Mouse (Mus musculus): Measurements from ENCODE around the gene Cfap43. TPM values are rescaled to one million over a fixed set of nuclear protein-coding genes. Genes with fewer than 3 reads are reported as not detected.

Gene Cfap43
- total RNA-seq, 2 experiments from 2014 or later, result not detected

GRCm38 (mm10) chr19:47914191-47914590 is 4.9 kb downstream of the Cfap43 start:
- no peak for DNase-seq

GRCm38 (mm10) chr19:47913344-47913743 is 5.7 kb downstream of the Cfap43 start:
- no peak for DNase-seq

GRCm38 (mm10) chr19:47910751-47911150 is 8.3 kb downstream of the Cfap43 start:
- DNase-seq, result no peak

- DNase-seq, result no peak
Observed at GRCm38 (mm10) chr19:47910117-47910618, 8.9 kb downstream of the Cfap43 start.

DNA sequence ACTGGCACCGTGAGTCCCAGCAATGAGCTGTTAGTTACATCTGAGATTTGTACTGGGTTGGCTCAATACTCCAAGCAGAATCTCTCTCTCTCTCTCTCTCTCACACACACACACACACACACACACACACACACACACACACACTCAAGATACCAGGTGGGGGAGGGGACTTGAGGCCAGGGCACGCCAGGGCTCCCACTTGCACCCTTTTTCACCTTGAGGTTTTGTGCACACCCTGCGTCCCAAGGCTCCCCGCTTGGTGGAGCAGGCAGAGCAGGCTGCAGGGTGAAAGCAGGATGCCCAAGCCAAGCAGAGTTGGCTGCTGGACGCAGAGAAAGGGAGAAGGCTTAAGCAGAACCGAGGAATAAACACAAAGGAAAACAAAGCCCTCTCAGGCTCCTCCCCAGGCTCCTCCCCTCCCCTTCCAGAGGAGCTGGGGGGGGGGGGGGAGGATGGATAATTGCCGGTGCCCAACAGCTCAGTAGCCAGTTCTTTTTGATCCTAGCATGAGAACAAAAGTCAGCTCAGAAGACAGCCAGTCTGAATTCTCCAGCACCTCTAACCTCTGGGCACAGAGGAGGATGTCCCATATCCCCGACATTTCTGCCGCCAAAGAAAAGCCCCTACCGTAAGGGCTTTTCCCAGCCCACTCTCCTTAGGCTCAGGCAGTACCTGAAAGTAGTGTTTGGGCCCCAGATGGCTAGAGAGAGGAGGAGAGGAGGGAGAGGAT is 9.5 kb downstream of the Cfap43 start:
- DNase-seq, result no peak

DNA sequence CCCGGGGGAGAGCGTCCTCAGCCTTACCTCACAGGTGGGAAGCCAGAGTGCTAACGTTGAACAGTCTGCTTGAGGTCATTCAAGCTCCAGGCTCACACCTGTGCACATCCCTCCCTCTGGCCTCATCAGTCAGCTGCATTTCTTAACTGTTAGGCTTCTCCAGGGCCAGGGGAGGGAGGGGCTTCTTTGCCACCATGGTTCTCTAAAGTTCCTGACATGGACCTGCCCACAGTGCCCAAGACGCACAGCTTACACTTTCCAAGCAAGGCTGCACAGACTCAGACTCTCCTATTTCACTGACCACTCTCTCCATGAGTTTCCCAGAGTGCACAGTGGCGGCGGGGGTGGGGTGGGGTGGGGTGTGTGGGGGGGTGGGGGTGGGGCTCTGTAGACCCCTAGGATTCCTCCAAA is 10.1 kb downstream of the Cfap43 start:
- DNase-seq, result no peak

DNA sequence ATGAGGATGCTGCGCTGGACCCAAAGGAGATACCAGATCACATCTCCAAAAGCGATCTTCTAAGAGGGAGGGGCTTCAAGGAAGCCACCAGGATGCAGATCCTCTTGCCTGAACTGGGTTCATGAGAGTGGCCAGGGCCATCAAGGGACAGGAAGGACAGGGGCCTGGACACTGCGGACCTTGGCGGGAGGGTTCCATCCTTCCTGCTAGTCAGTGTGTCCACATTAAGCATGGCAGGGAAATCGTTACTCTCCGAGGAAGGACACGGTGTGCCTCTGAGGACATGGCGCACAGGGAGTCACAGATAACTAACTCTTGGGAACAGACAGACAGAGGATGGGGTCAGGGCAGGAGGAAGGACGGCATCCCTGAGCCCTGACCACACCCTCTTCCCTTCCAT is 11.5 kb downstream of the Cfap43 start:
- DNase-seq, result no peak

DNA sequence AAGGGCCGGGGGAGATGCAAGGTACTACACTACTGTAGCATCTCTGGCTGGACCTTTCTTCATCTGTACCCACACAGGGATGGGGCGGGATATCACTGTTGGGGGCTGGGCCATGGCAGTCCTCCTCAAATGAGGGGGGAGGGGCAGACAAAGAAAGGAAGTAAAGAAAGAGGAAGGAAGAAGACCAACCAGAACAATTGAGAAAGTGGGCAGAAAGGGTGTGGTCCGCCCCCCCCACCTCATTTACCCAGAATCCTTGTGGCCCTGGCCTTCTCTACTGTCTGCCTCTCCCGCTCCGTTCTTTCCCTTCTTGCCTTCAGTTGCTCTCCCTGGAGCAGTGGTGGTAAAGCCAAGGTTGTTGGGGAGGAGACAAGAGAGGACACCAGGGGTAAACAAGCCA is 13.5 kb downstream of the Cfap43 start:
- DNase-seq, result no peak

- no peak for DNase-seq
Observed at GRCm38 (mm10) chr19:47905081-47905480, 14.0 kb downstream of the Cfap43 start.

GRCm38 (mm10) chr19:47903679-47904078 is 15.4 kb downstream of the Cfap43 start:
- DNase-seq, result no peak

GRCm38 (mm10) chr19:47902316-47903201 is 16.5 kb downstream of the Cfap43 start:
- no peak for DNase-seq

DNA sequence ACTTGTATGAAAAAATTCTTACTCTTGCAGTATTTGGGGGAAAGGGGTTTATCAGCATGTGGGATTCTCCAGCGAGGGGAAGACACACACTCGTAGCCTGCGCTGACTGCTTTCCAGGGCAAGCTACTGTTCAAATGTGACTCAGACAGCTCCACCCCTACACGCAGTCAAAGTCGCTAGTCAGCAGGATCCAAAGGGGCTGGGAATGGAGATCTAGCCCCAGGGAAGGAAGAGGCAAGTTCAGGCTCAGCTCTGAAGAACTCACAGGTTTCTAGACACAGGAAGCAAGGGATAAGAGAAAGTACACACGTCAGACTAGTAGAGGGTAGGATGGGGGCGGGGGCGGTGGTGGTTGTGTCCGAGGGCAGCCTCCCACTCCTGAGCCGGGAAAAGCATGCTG is 18.5 kb downstream of the Cfap43 start:
- no peak for DNase-seq

DNA sequence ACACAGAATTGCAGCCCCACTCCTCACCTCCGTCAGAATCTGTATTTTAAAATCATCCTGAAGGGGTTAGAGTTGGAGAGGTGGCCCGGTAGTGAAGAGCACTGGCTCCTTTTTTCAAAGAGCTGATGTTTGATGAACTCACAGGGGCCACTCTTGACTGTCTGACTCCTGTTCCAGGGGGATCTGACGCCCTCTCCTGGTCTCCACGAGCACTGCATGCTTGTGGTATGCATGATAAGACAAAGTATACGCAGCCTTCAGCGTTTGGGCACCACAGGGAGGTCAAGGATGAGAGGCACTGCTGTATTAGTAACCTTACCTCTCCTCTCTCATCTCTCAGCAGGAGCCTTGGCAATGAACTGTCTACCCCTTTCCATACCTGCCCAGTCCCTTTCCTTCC is 19.1 kb downstream of the Cfap43 start:
- no peak for DNase-seq

DNA sequence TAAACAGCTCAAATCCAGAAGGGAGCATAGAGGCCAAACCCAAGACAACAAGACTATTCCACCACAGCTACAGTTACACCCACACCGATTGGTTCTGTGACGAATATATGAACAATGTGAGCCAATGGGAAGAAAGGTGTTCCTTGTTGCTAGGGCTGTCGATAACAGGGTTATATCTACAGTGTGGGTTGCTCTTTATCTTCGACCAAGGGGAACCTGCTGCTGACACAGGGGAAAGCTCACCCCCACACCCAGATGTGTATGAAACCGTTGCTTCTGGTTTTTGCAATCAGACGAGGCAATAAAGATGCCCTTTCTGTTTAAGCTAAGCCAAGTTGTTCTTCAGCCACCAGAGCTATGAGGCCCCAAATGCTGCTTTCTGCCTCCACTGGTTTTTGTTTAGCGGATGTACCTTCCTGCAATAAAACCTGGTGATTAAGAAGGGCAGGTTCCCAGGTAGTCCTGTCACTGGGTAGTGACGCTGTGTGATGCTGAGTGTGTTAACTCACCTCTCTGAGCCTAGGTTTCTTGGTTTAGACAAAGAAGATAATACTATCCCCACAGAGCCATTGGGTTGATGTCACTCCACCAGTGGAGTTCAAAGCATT is 20.5 kb downstream of the Cfap43 start:
- DNase-seq, result no peak

DNA sequence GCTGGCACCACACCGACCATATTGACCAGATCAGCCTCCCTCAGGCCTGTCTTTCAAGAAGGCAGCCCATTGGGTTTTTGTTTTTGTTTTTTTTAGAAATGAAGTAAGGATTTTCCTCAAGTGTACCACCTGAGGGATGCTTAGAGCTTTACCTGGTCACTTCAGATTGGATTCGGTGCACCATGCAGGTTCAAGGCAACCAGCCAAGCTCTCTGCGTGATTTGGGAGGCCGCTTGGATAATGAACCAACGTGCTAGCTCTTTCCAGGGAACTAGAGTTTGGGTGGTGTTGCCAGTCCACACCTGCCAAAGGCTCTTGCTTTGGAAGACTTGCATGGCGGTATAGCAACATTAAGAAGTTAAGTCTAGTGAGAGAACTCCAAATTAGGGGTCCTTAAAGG is 26.0 kb downstream of the Cfap43 start:
- no peak for DNase-seq

- no peak for DNase-seq
Observed at GRCm38 (mm10) chr19:47891562-47892312, 27.4 kb downstream of the Cfap43 start.

GRCm38 (mm10) chr19:47890489-47891130 is 28.5 kb downstream of the Cfap43 start:
- no peak for DNase-seq

DNA sequence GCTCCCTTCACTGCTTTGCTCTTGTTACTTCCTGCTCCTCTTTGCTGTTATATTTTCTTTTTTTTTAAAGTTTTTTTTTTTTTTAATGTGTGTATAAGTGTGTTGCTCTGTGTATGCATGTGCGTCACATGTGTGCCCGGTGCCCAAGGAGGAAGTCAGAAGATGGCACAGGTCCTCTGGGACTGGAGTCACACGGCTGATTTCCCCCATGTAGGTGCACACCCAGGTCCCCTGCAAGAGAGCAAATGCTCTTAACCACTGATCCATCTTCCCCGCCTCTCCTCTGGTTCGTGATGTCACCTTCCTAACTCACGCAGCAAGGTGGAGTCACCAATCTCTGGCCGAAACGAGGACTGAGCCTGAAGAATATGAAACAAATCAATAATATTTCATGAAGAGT is 31.1 kb downstream of the Cfap43 start:
- no peak for DNase-seq

DNA sequence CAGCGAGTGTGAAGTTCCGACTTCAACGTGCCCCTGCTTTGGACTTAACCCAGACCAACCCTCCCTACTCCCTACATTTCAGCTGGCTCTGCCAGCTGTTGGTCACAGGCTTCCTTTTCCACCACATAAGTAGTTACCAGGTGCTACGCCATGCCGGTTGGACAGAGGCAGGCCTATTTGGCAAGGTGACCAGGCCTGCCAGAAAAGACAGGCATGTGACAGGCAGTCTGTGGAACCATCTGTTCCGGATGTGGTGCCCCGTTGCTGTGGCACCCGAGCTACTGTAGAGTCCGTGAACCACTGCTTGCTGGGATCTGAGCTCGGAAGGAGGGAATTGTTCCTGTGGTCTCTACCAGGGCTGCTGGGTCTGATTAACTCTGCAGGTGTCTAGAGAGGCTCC is 31.7 kb downstream of the Cfap43 start:
- DNase-seq, result no peak

- DNase-seq, result no peak
Observed at GRCm38 (mm10) chr19:47886617-47887016, 32.5 kb downstream of the Cfap43 start.

DNA sequence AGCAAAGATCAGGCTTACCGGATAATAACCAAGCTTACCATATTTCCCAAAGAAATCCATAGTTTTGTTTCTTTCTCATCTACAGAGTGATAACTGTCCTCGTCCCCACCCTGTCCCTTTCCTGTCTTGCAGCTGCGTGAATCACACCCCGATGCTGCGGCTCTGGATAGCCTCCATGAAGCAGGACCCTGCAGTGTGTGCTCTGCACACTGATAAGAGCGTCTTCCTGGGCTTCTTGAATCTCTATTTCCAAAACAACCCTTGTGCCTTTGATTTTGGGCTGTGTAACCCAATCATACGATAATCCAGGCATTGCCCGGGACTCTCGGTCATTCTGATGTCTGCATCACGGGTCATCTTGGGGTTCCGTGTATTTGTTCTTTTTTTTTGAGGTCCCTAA is 33.2 kb downstream of the Cfap43 start:
- DNase-seq, result no peak

Data from gastrocnemius, postnatal 10 days (tissue).